Mouse (Mus musculus): ENCODE data around the gene Stx1b. TPM values are rescaled to one million over a fixed set of nuclear protein-coding genes. Genes with fewer than 3 reads are reported as not detected.

The Stx1b gene
- total and polyA plus RNA-seq, 2 experiments: 0.55 to 7.9 TPM

GRCm38 (mm10) chr7:127858258-127858657 is 33.9 kb upstream of the Stx1b start:
- TF ChIP-seq POLR2A (IDR thresholded peaks at IDR 0.05; ENCODE audit: extremely low read depth, insufficient read depth, low read length) (no peak), CTCF (IDR thresholded peaks at IDR 0.05; ENCODE audit: low read depth, low read length) (no peak)
- Histone ChIP-seq H3K79me2 (ENCODE audit: control insufficient read depth, insufficient read depth, low read length) (no peaks in the 10 kb centered on the region), H3K27me3 (ENCODE audit: control insufficient read depth, insufficient read depth, low read length) (no peaks in the 10 kb centered on the region), H3K36me3 (ENCODE audit: control insufficient read depth, insufficient read depth, low read length) (no peaks in the 10 kb centered on the region), H3K27ac (replicated peaks; ENCODE audit: insufficient read depth, low read depth, low read length) (no peak overlapping the region), H3K4me3 (ENCODE audit: insufficient read depth, low read depth, low read length) (no peak overlapping the region), H3K9ac (ENCODE audit: low read depth, low read length) (no peak overlapping the region), H3K4me1 (ENCODE audit: control insufficient read depth, insufficient read depth, low read length) (no peaks in the 10 kb centered on the region)
- WGBS: 87% methylated on average over 6 of the region's 6 CpGs
- no peak for DNase-seq (ENCODE audit: extremely low read depth, low read depth, low spot score)

DNA sequence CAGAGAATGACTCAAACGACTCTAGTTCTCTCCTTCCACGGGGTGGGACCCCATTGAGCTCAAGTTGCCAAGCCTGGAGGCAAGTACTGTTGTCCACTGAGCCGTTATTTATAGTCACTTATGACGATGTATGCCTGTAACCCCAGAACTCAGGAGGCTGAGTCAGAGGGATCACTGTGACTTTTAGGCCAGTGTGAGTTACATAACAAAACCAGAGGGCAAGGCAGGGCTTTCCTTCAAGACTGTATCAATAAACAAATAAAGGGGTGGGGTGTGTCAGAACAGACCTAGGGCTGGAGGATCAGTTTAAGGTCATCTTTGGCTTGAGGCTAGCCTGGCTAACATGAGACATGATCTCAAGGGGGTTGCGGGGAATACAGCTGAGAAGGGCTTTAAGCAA is 26.6 kb upstream of the Stx1b start:
- Histone ChIP-seq H3K27ac (replicated peaks; ENCODE audit: insufficient read depth, low read depth, low read length) (no peak overlapping the region), H3K27me3 (ENCODE audit: control insufficient read depth, insufficient read depth, low read length) (no peaks in the 10 kb centered on the region), H3K36me3 (ENCODE audit: control insufficient read depth, insufficient read depth, low read length) (no peaks in the 10 kb centered on the region), H3K4me3 (ENCODE audit: insufficient read depth, low read depth, low read length) (no peak overlapping the region), H3K9ac (ENCODE audit: low read depth, low read length) (no peak overlapping the region), H3K4me1 (ENCODE audit: control insufficient read depth, insufficient read depth, low read length) (no peaks in the 10 kb centered on the region), H3K79me2 (ENCODE audit: control insufficient read depth, insufficient read depth, low read length) (no peaks in the 10 kb centered on the region)
- 64% methylated on average over 5 of the region's 5 CpGs for WGBS
- no peak for TF ChIP-seq POLR2A (IDR thresholded peaks at IDR 0.05; ENCODE audit: extremely low read depth, insufficient read depth, low read length)
- no peak for TF ChIP-seq CTCF (IDR thresholded peaks at IDR 0.05; ENCODE audit: low read depth, low read length)
- DNase-seq (ENCODE audit: extremely low read depth, low read depth, low spot score): peak; percentile 38

- no peak overlapping the region for H3K9ac ChIP-seq (ENCODE audit: low read depth, low read length)
- TF ChIP-seq CTCF (IDR thresholded peaks at IDR 0.05; ENCODE audit: low read depth, low read length) (no peak), POLR2A (IDR thresholded peaks at IDR 0.05; ENCODE audit: extremely low read depth, insufficient read depth, low read length) (no peak)
- WGBS: 80% methylated on average over 6 of the region's 6 CpGs
These were observed 25.9 kb upstream of the Stx1b start for GRCm38 (mm10) chr7:127849973-127850875.

GRCm38 (mm10) chr7:127842001-127842718 is 17.8 kb upstream of the Stx1b start:
- peak; percentile 93 for DNase-seq (ENCODE audit: extremely low read depth, low read depth, low spot score)
- H3K36me3 ChIP-seq (ENCODE audit: control insufficient read depth, insufficient read depth, low read length): peaks cover 2% of the 10 kb centered on the region; the same call in 1 of the 2 replicates
- no peak for TF ChIP-seq CTCF (IDR thresholded peaks at IDR 0.05; ENCODE audit: low read depth, low read length)
- peak; percentile 82; the same call in 1 of the 2 replicates for TF ChIP-seq POLR2A (IDR thresholded peaks at IDR 0.05; ENCODE audit: extremely low read depth, insufficient read depth, low read length)

More at GRCm38 (mm10) chr7:127849973-127850875, 25.9 kb upstream of the Stx1b start:
- Histone ChIP-seq H3K4me1 (ENCODE audit: control insufficient read depth, insufficient read depth, low read length) (no peaks in the 10 kb centered on the region), H3K79me2 (ENCODE audit: control insufficient read depth, insufficient read depth, low read length) (no peaks in the 10 kb centered on the region), H3K36me3 (ENCODE audit: control insufficient read depth, insufficient read depth, low read length) (no peaks in the 10 kb centered on the region), H3K27me3 (ENCODE audit: control insufficient read depth, insufficient read depth, low read length) (no peaks in the 10 kb centered on the region), H3K4me3 (ENCODE audit: insufficient read depth, low read depth, low read length) (no peak overlapping the region), H3K27ac (replicated peaks; ENCODE audit: insufficient read depth, low read depth, low read length) (peak overlapping the region; percentile 13; the same call in 1 of the 2 replicates)
- DNase-seq (ENCODE audit: extremely low read depth, low read depth, low spot score): peak; percentile 27

GRCm38 (mm10) chr7:127841340-127842000 is 17.1 kb upstream of the Stx1b start:
- WGBS: under 1% methylated on average over 45 of the region's 46 CpGs
- no peaks in the 10 kb centered on the region for H3K27me3 ChIP-seq (ENCODE audit: control insufficient read depth, insufficient read depth, low read length)
- peak overlapping the region; percentile 95 for H3K27ac ChIP-seq (replicated peaks; ENCODE audit: insufficient read depth, low read depth, low read length)
- TF ChIP-seq POLR2A (IDR thresholded peaks at IDR 0.05; ENCODE audit: extremely low read depth, insufficient read depth, low read length) (peak; percentile 61; the same call in 1 of the 2 replicates), CTCF (IDR thresholded peaks at IDR 0.05; ENCODE audit: low read depth, low read length) (no peak)
- H3K9ac ChIP-seq (ENCODE audit: low read depth, low read length): peak overlapping the region; percentile 90
- no peaks in the 10 kb centered on the region for H3K79me2 ChIP-seq (ENCODE audit: control insufficient read depth, insufficient read depth, low read length)
- peaks cover 6% of the 10 kb centered on the region; the same call in 1 of the 2 replicates for H3K4me1 ChIP-seq (ENCODE audit: control insufficient read depth, insufficient read depth, low read length)
- H3K36me3 ChIP-seq (ENCODE audit: control insufficient read depth, insufficient read depth, low read length): peaks cover 2% of the 10 kb centered on the region; the same call in 1 of the 2 replicates
- peak; percentile 88 for DNase-seq (ENCODE audit: extremely low read depth, low read depth, low spot score)
- peak overlapping the region; percentile 77 for H3K4me3 ChIP-seq (ENCODE audit: insufficient read depth, low read depth, low read length)

More at GRCm38 (mm10) chr7:127842001-127842718, 17.8 kb upstream of the Stx1b start:
- WGBS: 1% methylated on average over 40 of the region's 40 CpGs
- Histone ChIP-seq H3K9ac (ENCODE audit: low read depth, low read length) (peak overlapping the region; percentile 90), H3K27ac (replicated peaks; ENCODE audit: insufficient read depth, low read depth, low read length) (peak overlapping the region; percentile 95), H3K27me3 (ENCODE audit: control insufficient read depth, insufficient read depth, low read length) (no peaks in the 10 kb centered on the region), H3K4me3 (ENCODE audit: insufficient read depth, low read depth, low read length) (peak overlapping the region; percentile 77), H3K79me2 (ENCODE audit: control insufficient read depth, insufficient read depth, low read length) (no peaks in the 10 kb centered on the region), H3K4me1 (ENCODE audit: control insufficient read depth, insufficient read depth, low read length) (peaks cover 6% of the 10 kb centered on the region; the same call in 1 of the 2 replicates)

Data from liver, adult 2 months (tissue).